Mouse (Mus musculus): Measurements from ENCODE around the gene Slc24a5. TPM values are rescaled to one million over a fixed set of nuclear protein-coding genes. Genes with fewer than 3 reads are reported as not detected.

Slc24a5 gene
- polyA plus RNA-seq, 1 experiment from 2014 or later = 3.4 TPM

DNA sequence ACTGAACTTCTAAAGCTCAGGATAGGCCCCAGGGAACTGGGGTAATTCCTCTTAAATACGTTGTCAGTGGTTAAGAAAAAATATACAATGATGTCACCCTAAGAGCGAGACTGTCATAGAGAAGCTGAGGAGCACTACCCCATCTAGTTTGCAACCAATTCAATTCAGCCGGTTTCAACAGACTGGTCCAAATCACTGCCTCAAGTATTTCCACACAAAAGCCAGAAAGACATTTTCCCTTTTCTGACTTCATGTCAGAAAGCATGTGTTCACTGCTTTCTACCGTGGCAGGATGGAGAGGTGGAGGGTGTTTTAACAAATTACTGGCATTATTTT, 54.3 kb downstream of the Slc24a5 start:
- H3K9ac ChIP-seq (replicated peaks) = peak overlapping the region; percentile 99
- peak overlapping the region; percentile 65 for H3K4me2 ChIP-seq
- ATAC-seq (ENCODE audit: insufficient number of reproducible peaks, insufficient read depth, low FRiP score, low TSS enrichment, low read depth) = peak; percentile 26; the same call in 1 of the 2 replicates
- H3K27me3 ChIP-seq = no peaks in the 10 kb centered on the region
- no peaks in the 10 kb centered on the region for H3K36me3 ChIP-seq
- H3K9me3 ChIP-seq = no peaks in the 10 kb centered on the region
- H3K4me3 ChIP-seq (replicated peaks) = peak overlapping the region; percentile 85
- H3K27ac ChIP-seq = peak overlapping the region; percentile 89
- peaks cover 17% of the 10 kb centered on the region for H3K4me1 ChIP-seq (replicated peaks)
- WGBS = 11% methylated on average over 4 of the region's 4 CpGs

GRCm38 (mm10) chr2:125122624-125123476, 54.9 kb downstream of the Slc24a5 start:
- Histone ChIP-seq H3K4me1 (replicated peaks) (peaks cover 17% of the 10 kb centered on the region), H3K4me2 (peak overlapping the region; percentile 65), H3K36me3 (no peaks in the 10 kb centered on the region), H3K27ac (peak overlapping the region; percentile 89), H3K9ac (replicated peaks) (peak overlapping the region; percentile 99), H3K9me3 (no peaks in the 10 kb centered on the region), H3K4me3 (replicated peaks) (peak overlapping the region; percentile 85), H3K27me3 (no peaks in the 10 kb centered on the region)
- peak; percentile 61; the same call in 1 of the 2 replicates for ATAC-seq (ENCODE audit: insufficient number of reproducible peaks, insufficient read depth, low FRiP score, low TSS enrichment, low read depth)
- WGBS = under 1% methylated on average over 54 of the region's 59 CpGs

- H3K27ac ChIP-seq = peak within 1 kb of the TSS; percentile 89
- no peaks in the 10 kb centered on the region for H3K27me3 ChIP-seq
- H3K9ac ChIP-seq (replicated peaks) = peak within 1 kb of the TSS; percentile 99
- ATAC-seq (ENCODE audit: insufficient number of reproducible peaks, insufficient read depth, low FRiP score, low TSS enrichment, low read depth) = peak; percentile 63; the same call in 1 of the 2 replicates
- H3K9me3 ChIP-seq = no peaks in the 10 kb centered on the region
- peak within 1 kb of the TSS; percentile 65 for H3K4me2 ChIP-seq
- WGBS = 1% methylated on average over 43 of the region's 48 CpGs
- H3K36me3 ChIP-seq = no peaks in the 10 kb centered on the region
- peak within 1 kb of the TSS; percentile 85 for H3K4me3 ChIP-seq (replicated peaks)
- peaks cover 17% of the 10 kb centered on the region for H3K4me1 ChIP-seq (replicated peaks)
Measured at GRCm38 (mm10) chr2:125123477-125123852, 55.5 kb downstream of the Slc24a5 start, which contains the start of gene Myef2. Gene Myef2, minus strand, starts transcription at chr2:125123661.

DNA sequence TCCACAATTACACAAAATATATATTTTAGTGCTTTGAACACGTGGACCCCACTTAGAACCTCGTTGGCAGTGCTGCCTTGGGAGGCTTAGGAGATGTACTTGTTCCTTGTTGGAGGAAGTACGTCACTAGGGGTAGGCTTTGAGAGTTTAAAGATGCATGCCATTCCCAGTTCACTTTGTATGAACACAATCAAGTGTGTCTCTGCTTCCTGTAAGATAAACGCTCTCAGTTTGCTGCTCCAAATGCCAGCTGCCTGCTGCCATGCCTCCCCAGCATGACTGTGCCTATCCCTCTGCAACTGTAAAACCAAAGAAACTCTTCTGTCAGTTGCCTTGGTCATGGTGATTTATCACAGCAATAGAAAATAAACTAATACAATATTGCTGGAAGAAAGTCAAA, 57.9 kb downstream of the Slc24a5 start:
- Histone ChIP-seq H3K9me3 (no peaks in the 10 kb centered on the region), H3K4me2 (no peak overlapping the region), H3K4me1 (replicated peaks) (peaks cover 12% of the 10 kb centered on the region), H3K4me3 (replicated peaks) (no peak overlapping the region), H3K27me3 (no peaks in the 10 kb centered on the region), H3K27ac (no peak overlapping the region), H3K9ac (replicated peaks) (no peak overlapping the region), H3K36me3 (no peaks in the 10 kb centered on the region)
- ATAC-seq (ENCODE audit: insufficient number of reproducible peaks, insufficient read depth, low FRiP score, low TSS enrichment, low read depth) = no peak
- WGBS = 32% methylated on average over 4 of the region's 4 CpGs

- WGBS = 81% methylated on average over 3 of the region's 3 CpGs
- no peaks in the 10 kb centered on the region for H3K36me3 ChIP-seq
- no peak overlapping the region for H3K4me3 ChIP-seq (replicated peaks)
- no peaks in the 10 kb centered on the region for H3K27me3 ChIP-seq
- no peaks in the 10 kb centered on the region for H3K9me3 ChIP-seq
- H3K4me1 ChIP-seq (replicated peaks) = peaks cover 5% of the 10 kb centered on the region
- H3K27ac ChIP-seq = no peak overlapping the region
- no peak overlapping the region for H3K9ac ChIP-seq (replicated peaks)
- no peak overlapping the region for H3K4me2 ChIP-seq
- no peak for ATAC-seq (ENCODE audit: insufficient number of reproducible peaks, insufficient read depth, low FRiP score, low TSS enrichment, low read depth)
Measured at GRCm38 (mm10) chr2:125126792-125127191, 58.9 kb downstream of the Slc24a5 start.

DNA sequence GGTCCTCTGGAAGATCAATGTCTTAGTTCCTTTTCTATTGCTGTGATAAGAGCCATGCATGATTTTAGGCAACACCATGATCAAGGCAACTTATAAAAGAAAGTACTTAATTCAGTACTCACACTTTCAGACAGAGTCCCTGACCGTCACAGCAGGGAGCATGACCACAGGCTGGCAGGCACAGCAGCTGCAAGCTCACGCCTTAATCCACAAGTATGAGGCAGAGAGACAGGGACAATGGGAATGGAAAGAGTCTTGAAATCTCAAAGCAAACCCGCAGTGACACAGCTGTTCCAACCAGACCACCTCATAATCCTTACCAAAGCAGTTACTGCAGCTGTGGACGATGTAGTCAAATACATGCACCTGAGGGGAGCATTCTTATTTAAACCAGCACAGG, 66.2 kb downstream of the Slc24a5 start:
- no peak overlapping the region for H3K4me2 ChIP-seq
- no peak overlapping the region for H3K27ac ChIP-seq
- H3K4me3 ChIP-seq (replicated peaks) = no peak overlapping the region
- H3K9ac ChIP-seq (replicated peaks) = no peak overlapping the region
- peaks cover 11% of the 10 kb centered on the region; the same call in 1 of the 2 replicates for H3K27me3 ChIP-seq
- no peaks in the 10 kb centered on the region for H3K36me3 ChIP-seq
- H3K9me3 ChIP-seq = no peaks in the 10 kb centered on the region
- peaks cover 7% of the 10 kb centered on the region for H3K4me1 ChIP-seq (replicated peaks)
- ATAC-seq (ENCODE audit: insufficient number of reproducible peaks, insufficient read depth, low FRiP score, low TSS enrichment, low read depth) = no peak
- 39% methylated on average over 4 of the region's 4 CpGs for WGBS

GRCm38 (mm10) chr2:125135903-125136811, 68.2 kb downstream of the Slc24a5 start, which contains the start of gene Ctxn2:
Gene Ctxn2, plus strand, starts transcription at chr2:125136692.
- peaks cover 11% of the 10 kb centered on the region; the same call in 1 of the 2 replicates for H3K27me3 ChIP-seq
- 2% methylated on average over 39 of the region's 39 CpGs for WGBS
- peaks cover 7% of the 10 kb centered on the region for H3K4me1 ChIP-seq (replicated peaks)
- H3K9ac ChIP-seq (replicated peaks) = no peak within 1 kb of the TSS
- H3K4me2 ChIP-seq = peak within 1 kb of the TSS; percentile 70
- H3K36me3 ChIP-seq = no peaks in the 10 kb centered on the region
- H3K9me3 ChIP-seq = no peaks in the 10 kb centered on the region
- H3K27ac ChIP-seq = no peak within 1 kb of the TSS
- ATAC-seq (ENCODE audit: insufficient number of reproducible peaks, insufficient read depth, low FRiP score, low TSS enrichment, low read depth) = no peak
- peak within 1 kb of the TSS; percentile 31 for H3K4me3 ChIP-seq (replicated peaks)

DNA sequence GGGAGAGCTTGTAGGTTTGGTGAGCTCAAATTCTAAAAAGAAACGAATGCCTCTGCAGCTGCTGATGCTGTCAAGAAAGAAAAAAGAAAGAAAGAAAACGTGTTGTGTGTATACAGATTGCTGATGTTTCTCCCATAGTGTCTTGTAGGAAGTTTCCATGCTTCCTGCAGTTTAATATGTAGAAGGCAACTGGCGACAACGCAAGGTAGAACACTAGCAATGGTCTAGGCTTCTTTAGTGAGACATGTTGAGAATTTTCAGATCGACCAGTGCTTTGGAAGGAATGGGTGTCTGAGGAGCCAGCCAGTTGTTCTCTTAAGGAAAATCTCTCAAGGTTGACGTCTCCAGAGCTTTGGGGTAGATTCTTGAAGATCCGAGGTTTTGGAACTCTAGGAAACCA, 68.9 kb downstream of the Slc24a5 start:
- ATAC-seq (ENCODE audit: insufficient number of reproducible peaks, insufficient read depth, low FRiP score, low TSS enrichment, low read depth) = no peak
- no peak overlapping the region for H3K9ac ChIP-seq (replicated peaks)
- H3K27me3 ChIP-seq = peaks cover 11% of the 10 kb centered on the region; the same call in 1 of the 2 replicates
- peaks cover 7% of the 10 kb centered on the region for H3K4me1 ChIP-seq (replicated peaks)
- H3K4me2 ChIP-seq = peak overlapping the region; percentile 70
- no peak overlapping the region for H3K27ac ChIP-seq
- peak overlapping the region; percentile 31; the same call in 1 of the 2 replicates for H3K4me3 ChIP-seq (replicated peaks)
- WGBS = 33% methylated on average over 7 of the region's 7 CpGs
- no peaks in the 10 kb centered on the region for H3K36me3 ChIP-seq
- H3K9me3 ChIP-seq = no peaks in the 10 kb centered on the region

Other genes with a start within 250 kb of the Slc24a5 start
- gene Myef2, start 55.5 kb downstream of the Slc24a5 start, polyA plus RNA-seq (2016; fragmentation: Nextera tagmentation; extraction: Ambion mirVana) = 133 and 135 TPM in 2 replicates
- gene Ctxn2, start 68.6 kb downstream of the Slc24a5 start, polyA plus RNA-seq (2016; fragmentation: Nextera tagmentation; extraction: Ambion mirVana) = not detected in 2 replicates
- gene Slc12a1, start 84.4 kb downstream of the Slc24a5 start, polyA plus RNA-seq (2016; fragmentation: Nextera tagmentation; extraction: Ambion mirVana) = not detected in 2 replicates
- gene Dut, start 179.1 kb downstream of the Slc24a5 start, polyA plus RNA-seq (2016; fragmentation: Nextera tagmentation; extraction: Ambion mirVana) = 180 and 191 TPM in 2 replicates

Measured in limb, embryonic 12.5 days (tissue).